Mouse (Mus musculus) splenic B cell, adult 2 months (primary cell): ENCODE data around the gene Etfbkmt.
"Not testable (repeated sequence)": the region's sequence is repeated elsewhere in the genome, so short reads cannot be mapped to it uniquely, and the experiment has no call there.

Experiments used
- DNase-seq: peaks from one replicate; pipeline ENCODE4 v3.0.0-alpha.2; 2011; ENCODE audit warnings: low read depth, low spot score
- H3K27me3 ChIP-seq: 2 replicates; pipeline ENCODE4 v1.6.1; 2012; ENCODE audit warnings: mild to moderate bottlenecking, low read length, moderate library complexity, mixed read lengths; ENCODE audit not compliant: control insufficient read depth, poor library complexity, insufficient read depth, severe bottlenecking
- H3K36me3 ChIP-seq: 2 replicates; pipeline ENCODE4 v1.6.1; 2012; ENCODE audit warnings: mild to moderate bottlenecking, low read length, moderate library complexity, mixed read lengths; ENCODE audit not compliant: control insufficient read depth, poor library complexity, insufficient read depth, severe bottlenecking

The Etfbkmt gene

GRCm38 (mm10) chr6:149188041-149188924 lies 48.6 kb downstream of the Etfbkmt start, which contains the start of gene Amn1:
Gene Amn1, minus strand, starts transcription at chr6:149188712.
- DNase-seq = peak; percentile 98
- no peaks in the 10 kb centered on the region for H3K36me3 ChIP-seq

GRCm38 (mm10) chr6:149188925-149189257 lies 49.2 kb downstream of the Etfbkmt start:
- no peaks in the 10 kb centered on the region for H3K36me3 ChIP-seq
- no peaks in the 10 kb centered on the region for H3K27me3 ChIP-seq
- DNase-seq = no peak

More at GRCm38 (mm10) chr6:149188041-149188924, 48.6 kb downstream of the Etfbkmt start, which contains the start of gene Amn1:
- H3K27me3 ChIP-seq = no peaks in the 10 kb centered on the region

GRCm38 (mm10) chr6:149189340-149189922 lies 49.8 kb downstream of the Etfbkmt start:
- no peaks in the 10 kb centered on the region for H3K27me3 ChIP-seq
- DNase-seq = no peak
- H3K36me3 ChIP-seq = no peaks in the 10 kb centered on the region

- not testable (repeated sequence) for H3K27me3 ChIP-seq, DNase-seq, H3K36me3 ChIP-seq
Observed at GRCm38 (mm10) chr6:149191951-149192350, 52.3 kb downstream of the Etfbkmt start.

- Histone ChIP-seq H3K27me3 (no peaks in the 10 kb centered on the region), H3K36me3 (no peaks in the 10 kb centered on the region)
- DNase-seq = peak; percentile 70
Observed at GRCm38 (mm10) chr6:149193276-149193905, 53.7 kb downstream of the Etfbkmt start.

GRCm38 (mm10) chr6:149197116-149197515 lies 57.5 kb downstream of the Etfbkmt start:
- DNase-seq = no peak
- Histone ChIP-seq H3K36me3 (no peaks in the 10 kb centered on the region), H3K27me3 (no peaks in the 10 kb centered on the region)

GRCm38 (mm10) chr6:149198572-149198971 lies 58.9 kb downstream of the Etfbkmt start:
- Histone ChIP-seq H3K36me3 (no peaks in the 10 kb centered on the region), H3K27me3 (no peaks in the 10 kb centered on the region)
- no peak for DNase-seq
